Mouse (Mus musculus) neural tube, embryonic 13.5 days (tissue): ENCODE measurements around the gene Mettl24. TPM values are rescaled to one million over a fixed set of nuclear protein-coding genes. Genes with fewer than 3 reads are reported as not detected.
A peak's percentile ranks its signal among the peaks of the same experiment; 100 is the strongest.

Source experiments
- ATAC-seq: fragments of 200-750 bp; cut with Nextera tagmentation; 2 replicates; pipeline ENCODE4 v1.8.0; 2017; ENCODE audit warnings: low read depth, mild to moderate bottlenecking, moderate TSS enrichment, moderate library complexity
- H3K27ac ChIP-seq: fragments of 300-500 bp; sonication (generic); replicated peaks from 2 replicates; pipeline ENCODE4 v1.5.1; 2015; ENCODE audit warnings: moderate library complexity, mild to moderate bottlenecking, inconsistent platforms
- H3K27me3 ChIP-seq: fragments of 300-500 bp; sonication (generic); 2 replicates; pipeline ENCODE4 v1.6.1; 2015; ENCODE audit warnings: mild to moderate bottlenecking, inconsistent platforms
- H3K36me3 ChIP-seq: fragments of 300-500 bp; sonication (generic); 2 replicates; pipeline ENCODE4 v1.6.1; 2015; ENCODE audit warnings: mild to moderate bottlenecking, inconsistent platforms
- H3K4me1 ChIP-seq: fragments of 300-500 bp; sonication (generic); replicated peaks from 2 replicates; pipeline ENCODE4 v1.6.1; 2015; ENCODE audit warnings: inconsistent platforms
- H3K4me2 ChIP-seq: fragments of 300-500 bp; sonication (generic); 2 replicates; pipeline ENCODE4 v1.6.1; 2015; ENCODE audit warnings: inconsistent platforms, mild to moderate bottlenecking, moderate library complexity
- H3K4me3 ChIP-seq: fragments of 300-500 bp; sonication (generic); 2 replicates; pipeline ENCODE4 v1.5.1; 2015; ENCODE audit warnings: mild to moderate bottlenecking, inconsistent platforms
- H3K9ac ChIP-seq: fragments of 300-500 bp; sonication (generic); 2 replicates; pipeline ENCODE4 v1.6.1; 2015; ENCODE audit warnings: moderate library complexity, mild to moderate bottlenecking, inconsistent platforms
- H3K9me3 ChIP-seq: fragments of 300-500 bp; sonication (generic); 2 replicates; pipeline ENCODE4 v1.6.1; 2016; ENCODE audit warnings: inconsistent platforms
- WGBS: fragments of 180-500 bp; shearing (Covaris S2); methylation state at CpG from one replicate; pipeline ENCODE4 v1.1.7; 2015; 5-methylcytosine and 5-hydroxymethylcytosine counted together
- polyA plus RNA-seq: library from polyadenylated mRNA; unstranded; fragments of >200 nt; fragmentation: Nextera tagmentation; extraction: Ambion mirVana; gene quantifications from 2 replicates; pipeline ENCODE4 v1.2.1, GENCODE M21; 2015

Gene Mettl24
- 0.70 and 0.96 TPM in 2 replicates for polyA plus RNA-seq

DNA sequence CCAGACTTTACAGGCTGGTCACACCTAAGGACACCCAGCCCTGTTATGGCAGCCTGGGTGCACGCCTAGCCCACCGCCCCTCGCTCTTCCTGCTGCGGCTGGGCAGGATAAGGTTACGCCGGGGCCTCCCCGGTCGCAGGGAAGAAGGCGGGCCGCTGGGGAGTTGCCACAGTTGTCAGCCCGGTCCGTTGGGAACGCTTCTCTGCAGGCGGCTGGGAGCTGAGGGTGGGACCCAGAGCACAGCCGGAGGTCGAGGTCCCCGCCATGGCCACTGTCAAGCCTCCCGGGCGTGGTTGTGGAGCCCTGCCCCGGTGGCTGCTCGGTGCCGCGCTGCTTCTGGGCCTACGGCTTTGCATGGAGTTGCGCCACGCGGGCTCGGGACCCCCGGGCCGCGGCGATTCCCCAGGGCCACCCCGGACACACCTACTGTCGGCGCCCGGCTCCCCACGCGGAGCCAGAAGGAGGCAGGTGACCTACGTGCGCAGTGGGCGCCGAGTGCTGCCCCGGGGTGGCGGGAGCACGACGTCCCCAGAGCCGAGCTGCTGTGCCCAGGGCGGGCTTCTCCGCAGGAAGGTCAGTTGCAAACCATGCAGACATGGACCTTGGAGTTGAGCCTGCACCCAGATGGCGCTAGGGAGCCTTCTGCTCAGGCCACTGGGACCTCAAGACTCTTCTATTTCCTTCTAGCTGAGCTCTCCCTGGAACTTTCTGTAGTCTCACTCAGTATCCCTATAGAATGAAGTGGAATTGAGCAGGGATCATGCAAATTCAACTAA, at the start of gene Mettl24:
Mettl24 (plus strand) TSS at position 191 of the 776 bp plus-strand sequence.
- 0 out of 2 replicates have a peak within 1 kb of the TSS, but pooled peaks have one; percentile 13 for H3K27ac ChIP-seq
- under 1% methylated on average over 50 of the region's 50 CpGs for WGBS
- H3K9me3 ChIP-seq: no peaks in the 10 kb centered on the region
- peak within 1 kb of the TSS; percentile 76 for H3K9ac ChIP-seq
- peaks cover 17% of the 10 kb centered on the region for H3K4me1 ChIP-seq
- peak; percentile 81 for ATAC-seq
- peak within 1 kb of the TSS; percentile 55 for H3K4me3 ChIP-seq
- H3K36me3 ChIP-seq: no peaks in the 10 kb centered on the region
- H3K4me2 ChIP-seq: peak within 1 kb of the TSS; percentile 98
- H3K27me3 ChIP-seq: 0 out of 2 replicates have a peak, but pooled peaks cover 10% of the 10 kb centered on the region

DNA sequence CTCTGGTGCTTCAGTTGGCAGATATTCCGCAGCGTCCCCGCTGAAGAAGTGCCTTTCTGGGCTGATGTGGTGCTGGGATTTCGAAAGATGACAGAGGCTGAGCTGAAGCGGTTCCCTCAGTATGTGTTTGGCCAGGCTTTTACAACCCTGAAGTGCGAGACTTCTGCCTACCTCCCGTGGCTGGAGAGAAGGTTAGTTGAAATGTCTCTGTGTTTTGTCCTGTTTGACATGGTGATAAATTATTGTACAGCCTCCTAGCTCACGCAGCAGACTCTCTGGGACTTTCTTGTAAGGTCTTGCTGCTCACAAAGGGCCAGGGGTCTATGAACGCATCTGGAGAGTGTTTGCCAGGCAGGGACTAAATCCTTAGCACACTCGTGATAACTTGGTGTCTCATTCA, 45.8 kb upstream of the Mettl24 start:
- Histone ChIP-seq H3K36me3 (no peaks in the 10 kb centered on the region), H3K9ac (no peak overlapping the region), H3K4me2 (no peak overlapping the region), H3K4me3 (no peak overlapping the region), H3K4me1 (peaks cover 20% of the 10 kb centered on the region), H3K27ac (no peak overlapping the region), H3K9me3 (no peaks in the 10 kb centered on the region), H3K27me3 (no peaks in the 10 kb centered on the region)
- no peak for ATAC-seq
- WGBS: 29% methylated on average over 10 of the region's 10 CpGs

DNA sequence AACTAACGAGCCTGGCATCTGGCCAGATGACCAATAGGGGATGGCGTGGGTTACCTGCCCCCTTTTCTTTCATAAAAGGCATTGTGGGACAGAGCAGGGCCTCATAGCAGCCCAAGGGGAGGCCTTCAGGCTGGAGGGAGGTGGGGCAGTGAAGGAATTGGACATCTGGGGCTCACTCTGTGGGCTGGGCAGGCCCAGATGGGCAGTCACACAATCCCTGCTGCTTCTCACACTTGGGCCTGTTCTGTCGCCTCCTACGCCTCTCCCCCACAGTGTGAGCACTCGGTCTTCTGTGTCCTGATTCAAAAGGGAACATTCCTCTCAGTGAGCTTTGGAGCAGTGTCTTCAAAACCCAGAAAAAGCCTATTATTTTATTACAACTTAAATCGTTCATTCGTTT, 44.8 kb upstream of the Mettl24 start:
- no peaks in the 10 kb centered on the region for H3K27me3 ChIP-seq
- H3K27ac ChIP-seq: 0 out of 2 replicates have a peak overlapping the region, but pooled peaks have one; percentile 28
- no peaks in the 10 kb centered on the region for H3K36me3 ChIP-seq
- H3K4me1 ChIP-seq: peaks cover 20% of the 10 kb centered on the region
- ATAC-seq: no peak
- no peak overlapping the region for H3K4me2 ChIP-seq
- H3K9me3 ChIP-seq: no peaks in the 10 kb centered on the region
- no peak overlapping the region for H3K9ac ChIP-seq
- WGBS: 40% methylated on average over 7 of the region's 7 CpGs
- no peak overlapping the region for H3K4me3 ChIP-seq

DNA sequence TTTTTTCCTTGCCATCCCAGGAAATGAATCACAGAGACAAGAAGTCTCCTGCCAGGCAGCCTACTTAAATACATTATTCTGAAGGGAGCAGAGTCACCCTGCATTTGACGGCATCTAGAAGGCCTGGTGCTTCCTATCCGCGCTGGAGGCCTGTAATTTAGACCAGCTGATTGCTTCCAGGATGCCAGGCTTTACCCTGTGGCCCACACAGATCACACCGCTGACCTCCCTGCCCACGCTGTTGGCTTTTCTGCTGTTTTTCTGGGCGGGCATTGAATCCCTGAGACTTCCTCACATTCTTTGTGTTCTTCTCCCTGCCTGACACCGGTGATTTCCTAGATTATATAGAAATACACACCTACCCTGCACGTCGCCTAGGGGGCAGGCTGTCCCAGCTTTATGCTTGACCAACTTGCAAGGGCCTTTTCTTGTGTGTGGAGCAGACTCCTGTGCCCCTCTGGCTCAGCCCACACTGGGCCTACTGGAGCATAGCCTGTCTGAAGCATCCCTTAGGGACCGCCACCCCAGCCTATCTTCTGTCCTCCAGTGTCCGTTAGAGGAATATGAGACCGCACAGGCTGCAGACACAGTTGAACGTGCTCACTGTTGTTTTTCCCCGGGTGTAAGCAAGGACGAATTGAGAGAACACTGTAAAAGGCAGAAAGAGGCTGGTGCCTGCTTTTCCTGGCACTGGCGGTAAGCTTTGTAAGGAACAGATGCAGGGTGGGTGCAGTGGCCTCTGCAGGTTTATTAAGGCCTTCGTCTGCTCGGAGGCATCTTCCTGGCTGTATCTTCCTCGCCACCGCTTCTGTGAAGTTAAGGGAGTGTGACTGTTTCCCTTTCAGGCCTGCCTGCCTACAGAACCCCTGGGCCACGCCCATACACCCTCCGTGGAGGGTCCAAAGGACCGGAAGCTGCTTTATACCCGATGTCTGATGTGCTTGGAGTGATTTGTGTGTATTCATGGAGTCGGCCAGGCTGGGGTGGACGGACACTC, 44.0 kb upstream of the Mettl24 start:
- peaks cover 20% of the 10 kb centered on the region for H3K4me1 ChIP-seq
- 45% methylated on average over 26 of the region's 26 CpGs for WGBS

DNA sequence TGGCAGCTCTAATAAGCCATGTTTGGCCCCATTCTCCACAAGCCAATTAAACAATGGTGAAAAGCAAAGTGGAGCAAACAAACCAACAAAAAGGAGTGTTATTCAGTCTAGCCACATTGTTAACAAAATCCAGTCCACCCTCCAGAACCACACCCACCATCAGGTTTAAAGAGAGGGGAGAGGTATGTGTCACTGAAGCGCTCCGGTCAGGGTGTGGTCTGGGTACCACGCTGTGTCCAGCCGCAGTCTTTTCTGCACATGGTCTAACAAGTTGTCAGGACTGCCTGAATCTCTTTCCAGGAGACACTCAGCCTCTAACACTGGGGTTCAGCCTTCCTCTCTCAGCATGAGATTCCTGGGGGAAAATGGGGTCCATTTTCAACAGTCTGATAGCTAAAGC, 42.7 kb upstream of the Mettl24 start:
- no peak overlapping the region for H3K4me2 ChIP-seq
- H3K27ac ChIP-seq: no peak overlapping the region
- no peak overlapping the region for H3K4me3 ChIP-seq
- no peak for ATAC-seq
- no peaks in the 10 kb centered on the region for H3K27me3 ChIP-seq
- peaks cover 20% of the 10 kb centered on the region for H3K4me1 ChIP-seq
- no peaks in the 10 kb centered on the region for H3K9me3 ChIP-seq
- no peak overlapping the region for H3K9ac ChIP-seq
- H3K36me3 ChIP-seq: no peaks in the 10 kb centered on the region
- WGBS: 92% methylated on average over 4 of the region's 4 CpGs

More for the DNA sequence above, 44.0 kb upstream of the Mettl24 start:
- H3K9ac ChIP-seq: no peak overlapping the region
- peak; percentile 81 for ATAC-seq
- no peak overlapping the region for H3K4me2 ChIP-seq
- no peaks in the 10 kb centered on the region for H3K9me3 ChIP-seq
- peak overlapping the region; percentile 46 for H3K27ac ChIP-seq
- H3K27me3 ChIP-seq: no peaks in the 10 kb centered on the region
- no peaks in the 10 kb centered on the region for H3K36me3 ChIP-seq
- H3K4me3 ChIP-seq: no peak overlapping the region

DNA sequence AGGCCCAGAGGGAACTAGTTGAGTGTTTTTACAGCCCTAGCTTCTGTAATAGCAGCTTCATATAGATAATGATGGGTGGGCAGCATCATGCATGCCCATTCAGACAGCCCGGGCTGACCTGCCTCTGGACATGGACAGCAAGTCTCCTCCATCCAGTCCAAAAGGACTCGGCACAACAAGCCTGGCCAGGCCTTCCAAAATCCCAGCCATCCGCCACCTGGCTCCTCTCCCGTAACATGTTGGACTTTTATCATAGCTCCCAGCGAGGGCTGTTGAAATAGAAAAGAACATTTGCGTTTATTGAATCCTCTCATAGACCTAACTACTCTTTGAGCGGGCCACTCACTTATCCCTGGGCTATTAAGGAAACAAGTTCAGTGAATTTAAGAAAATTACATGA, 41.2 kb upstream of the Mettl24 start:
- Histone ChIP-seq H3K36me3 (no peaks in the 10 kb centered on the region), H3K4me1 (peaks cover 20% of the 10 kb centered on the region), H3K27me3 (no peaks in the 10 kb centered on the region), H3K9me3 (0 out of 2 replicates have a peak, but pooled peaks cover 4% of the 10 kb centered on the region), H3K4me3 (no peak overlapping the region), H3K27ac (no peak overlapping the region), H3K9ac (no peak overlapping the region), H3K4me2 (no peak overlapping the region)
- no peak for ATAC-seq
- 91% methylated on average over 7 of the region's 7 CpGs for WGBS

DNA sequence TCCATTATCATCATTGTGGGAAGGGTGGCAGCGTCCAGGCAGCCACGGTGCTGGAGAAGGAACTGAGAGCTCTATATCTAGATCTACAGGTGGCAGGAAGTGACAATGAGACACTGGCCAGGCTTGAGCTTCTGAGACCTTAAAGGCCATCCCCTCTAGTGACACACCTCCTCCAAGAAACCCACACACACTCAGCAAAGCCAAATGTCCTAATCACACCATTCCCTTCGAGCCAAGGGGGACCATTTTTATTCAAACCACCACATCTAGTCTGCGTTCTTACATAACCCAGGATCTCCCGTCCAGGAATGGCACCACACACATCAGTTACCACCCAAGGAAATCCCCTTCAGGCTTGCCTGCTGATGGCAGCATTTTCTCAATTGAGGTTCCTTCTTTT, 40.0 kb upstream of the Mettl24 start:
- H3K9me3 ChIP-seq: 0 out of 2 replicates have a peak, but pooled peaks cover 4% of the 10 kb centered on the region
- H3K4me2 ChIP-seq: no peak overlapping the region
- H3K4me1 ChIP-seq: peaks cover 18% of the 10 kb centered on the region
- 80% methylated on average over 5 of the region's 5 CpGs for WGBS
- no peaks in the 10 kb centered on the region for H3K36me3 ChIP-seq
- no peak overlapping the region for H3K27ac ChIP-seq
- ATAC-seq: no peak
- H3K9ac ChIP-seq: no peak overlapping the region
- H3K27me3 ChIP-seq: no peaks in the 10 kb centered on the region
- no peak overlapping the region for H3K4me3 ChIP-seq

DNA sequence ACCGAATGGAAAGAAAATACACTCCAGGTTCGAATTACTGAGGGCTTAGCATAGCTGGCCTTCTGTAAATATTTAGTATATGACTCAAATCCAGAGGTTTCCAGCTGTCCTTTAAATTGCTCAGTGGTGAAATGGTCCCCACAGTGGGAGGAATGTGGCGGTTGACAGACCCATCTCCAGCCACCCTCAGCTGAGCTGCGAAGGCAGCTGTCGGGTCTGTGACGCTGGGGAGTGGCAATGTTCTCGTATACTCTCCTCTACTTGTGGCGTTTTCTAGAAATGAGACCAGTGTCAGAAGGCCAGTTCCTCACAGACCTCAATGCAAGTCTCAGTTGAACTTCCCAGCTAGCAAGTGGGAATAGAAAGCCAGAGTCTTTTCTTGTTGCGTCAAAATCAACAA, 38.6 kb upstream of the Mettl24 start:
- Histone ChIP-seq H3K27ac (no peak overlapping the region), H3K4me1 (peaks cover 4% of the 10 kb centered on the region), H3K9me3 (0 out of 2 replicates have a peak, but pooled peaks cover 4% of the 10 kb centered on the region), H3K9ac (no peak overlapping the region), H3K4me2 (no peak overlapping the region), H3K27me3 (no peaks in the 10 kb centered on the region), H3K4me3 (no peak overlapping the region), H3K36me3 (no peaks in the 10 kb centered on the region)
- WGBS: 83% methylated on average over 9 of the region's 9 CpGs
- ATAC-seq: no peak

DNA sequence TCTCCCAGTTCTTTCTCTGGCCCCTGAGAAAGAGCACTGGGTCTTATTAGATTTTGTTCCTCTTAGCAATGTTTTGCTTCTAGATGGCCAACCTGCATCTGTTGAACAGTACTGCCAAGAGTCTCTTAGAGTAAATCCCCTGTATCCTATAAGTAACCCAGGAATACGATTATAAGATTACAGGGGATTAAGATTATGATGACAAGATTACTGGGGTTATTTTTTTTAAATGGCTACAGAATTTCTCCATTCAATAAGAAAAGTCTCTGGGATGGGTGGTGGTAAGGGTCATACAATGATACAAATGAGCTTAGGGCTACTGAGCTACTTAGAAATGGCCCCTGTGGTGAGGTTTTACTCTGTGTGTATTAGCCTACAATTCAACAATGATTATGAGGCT, 37.7 kb upstream of the Mettl24 start:
- Histone ChIP-seq H3K9me3 (0 out of 2 replicates have a peak, but pooled peaks cover 4% of the 10 kb centered on the region), H3K36me3 (no peaks in the 10 kb centered on the region), H3K4me3 (no peak overlapping the region), H3K4me1 (no peaks in the 10 kb centered on the region), H3K9ac (no peak overlapping the region), H3K27me3 (no peaks in the 10 kb centered on the region), H3K4me2 (no peak overlapping the region), H3K27ac (no peak overlapping the region)
- 96% methylated on average over 1 of the region's 1 CpGs for WGBS
- ATAC-seq: no peak

DNA sequence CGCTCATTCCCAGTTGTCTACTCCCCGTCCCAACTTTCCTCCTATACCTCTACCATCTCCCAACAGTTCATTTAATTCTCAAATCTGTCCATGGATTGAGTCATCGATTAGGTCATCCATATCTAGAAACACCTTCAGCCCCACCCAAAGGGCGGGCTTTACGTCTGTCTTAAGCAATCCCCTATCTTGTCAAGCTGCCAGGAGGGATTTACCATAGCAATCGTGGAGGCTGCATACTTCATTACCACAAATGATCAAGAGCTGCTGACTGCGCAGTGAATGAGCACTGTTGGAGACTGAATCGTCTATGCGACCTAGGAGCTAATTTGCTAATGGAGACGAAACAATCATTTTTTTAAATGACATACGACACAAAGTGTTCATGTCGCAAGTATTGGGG, 34.3 kb upstream of the Mettl24 start:
- H3K27ac ChIP-seq: no peak overlapping the region
- 0 out of 2 replicates have a peak, but pooled peaks cover 4% of the 10 kb centered on the region for H3K9me3 ChIP-seq
- peaks cover 11% of the 10 kb centered on the region for H3K4me1 ChIP-seq
- H3K4me3 ChIP-seq: no peak overlapping the region
- H3K9ac ChIP-seq: no peak overlapping the region
- WGBS: 85% methylated on average over 12 of the region's 12 CpGs
- no peak overlapping the region for H3K4me2 ChIP-seq
- no peaks in the 10 kb centered on the region for H3K27me3 ChIP-seq
- H3K36me3 ChIP-seq: no peaks in the 10 kb centered on the region
- no peak for ATAC-seq

DNA sequence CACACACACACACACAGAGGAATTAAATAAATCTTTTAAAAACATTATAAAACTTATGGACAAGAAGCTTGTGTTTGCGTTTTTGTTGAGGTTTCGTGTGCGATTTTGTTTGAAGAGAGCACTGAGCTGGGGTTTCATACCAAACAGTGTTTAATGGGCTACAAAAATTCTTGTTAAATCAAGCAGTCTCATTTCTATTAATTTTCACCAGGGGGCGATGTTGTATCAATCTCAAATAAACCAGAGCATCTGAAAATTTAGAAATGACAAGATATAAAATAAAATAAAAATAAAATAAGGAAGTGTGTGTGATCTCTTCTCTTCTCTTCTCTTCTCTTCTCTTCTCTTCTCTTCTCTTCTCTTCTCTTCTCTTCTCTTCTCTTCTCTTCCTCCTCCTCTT, 33.4 kb upstream of the Mettl24 start:
- no peaks in the 10 kb centered on the region for H3K36me3 ChIP-seq
- peaks cover 17% of the 10 kb centered on the region for H3K4me1 ChIP-seq
- 0 out of 2 replicates have a peak, but pooled peaks cover 4% of the 10 kb centered on the region for H3K9me3 ChIP-seq
- no peaks in the 10 kb centered on the region for H3K27me3 ChIP-seq
- no peak for ATAC-seq
- H3K27ac ChIP-seq: no peak overlapping the region
- no peak overlapping the region for H3K4me3 ChIP-seq
- 36% methylated on average over 4 of the region's 4 CpGs for WGBS
- no peak overlapping the region for H3K4me2 ChIP-seq
- no peak overlapping the region for H3K9ac ChIP-seq

DNA sequence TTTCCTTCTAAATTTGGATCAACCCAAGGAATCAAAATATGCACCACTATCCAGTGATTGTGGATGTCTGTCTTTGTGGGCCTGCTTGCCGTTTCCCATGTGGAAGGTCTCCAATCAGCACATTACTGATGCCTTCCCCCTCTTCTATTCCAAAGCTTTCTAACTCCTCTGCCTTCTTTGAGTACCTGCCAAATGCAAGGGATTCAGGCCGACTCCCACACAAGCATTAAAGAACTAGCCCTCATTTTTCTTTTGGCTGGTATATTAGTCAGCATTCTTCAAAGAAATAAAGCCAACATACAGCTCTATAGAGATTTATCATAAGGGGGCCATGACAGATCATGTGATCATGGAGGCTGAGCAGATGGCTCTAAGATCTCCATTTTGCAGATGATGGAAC, 31.4 kb upstream of the Mettl24 start:
- no peak overlapping the region for H3K27ac ChIP-seq
- ATAC-seq: no peak
- WGBS: 82% methylated on average over 2 of the region's 2 CpGs
- H3K27me3 ChIP-seq: no peaks in the 10 kb centered on the region
- no peaks in the 10 kb centered on the region; the same call in 1 of the 2 replicates for H3K9me3 ChIP-seq
- H3K36me3 ChIP-seq: no peaks in the 10 kb centered on the region
- peaks cover 17% of the 10 kb centered on the region for H3K4me1 ChIP-seq
- no peak overlapping the region for H3K9ac ChIP-seq
- H3K4me2 ChIP-seq: no peak overlapping the region
- no peak overlapping the region for H3K4me3 ChIP-seq
